Mouse (Mus musculus) lung, embryonic 16.5 days (tissue): ENCODE measurements at regions not wholly inside any gene's neighbourhood (a gene's known extent, or its start where the extent isn't known, plus 50 kb on each side); places are given as distances from the start of the nearest gene placed in this dataset.
A peak's percentile ranks its signal among the peaks of the same experiment; 100 is the strongest.

Experiments
- ATAC-seq: fragments of 200-750 bp; cut with Nextera tagmentation; 2 replicates; pipeline ENCODE4 v1.8.0; 2017; ENCODE audit warnings: low read depth, mild to moderate bottlenecking, moderate library complexity
- H3K27ac ChIP-seq: fragments of 300-500 bp; sonication (generic); 2 replicates; pipeline ENCODE4 v1.5.1; 2014; ENCODE audit warnings: mild to moderate bottlenecking, control low read depth, low read length
- H3K27me3 ChIP-seq: fragments of 300-500 bp; sonication (generic); 2 replicates; pipeline ENCODE4 v1.6.1; 2014; ENCODE audit warnings: low read depth, low read length, mixed read lengths; ENCODE audit not compliant: control insufficient read depth, insufficient read depth
- H3K36me3 ChIP-seq: fragments of 300-500 bp; sonication (generic); 2 replicates; pipeline ENCODE4 v1.6.1; 2014; ENCODE audit warnings: low read length; ENCODE audit not compliant: control insufficient read depth, insufficient read depth
- H3K4me1 ChIP-seq: fragments of 300-500 bp; sonication (generic); replicated peaks from 2 replicates; pipeline ENCODE4 v1.6.1; 2014; ENCODE audit warnings: low read length, mixed read lengths; ENCODE audit not compliant: control insufficient read depth, insufficient read depth
- H3K4me2 ChIP-seq: fragments of 300-500 bp; sonication (generic); 2 replicates; pipeline ENCODE4 v1.6.1; 2014; ENCODE audit warnings: low read depth, low read length, control low read depth
- H3K4me3 ChIP-seq: fragments of 300-500 bp; sonication (generic); 2 replicates; pipeline ENCODE4 v1.5.1; 2014; ENCODE audit warnings: mild to moderate bottlenecking, low read length, control low read depth
- H3K9ac ChIP-seq: fragments of 300-500 bp; sonication (generic); 2 replicates; pipeline ENCODE4 v1.6.1; 2014; ENCODE audit warnings: low read length, control low read depth
- H3K9me3 ChIP-seq: fragments of 300-500 bp; sonication (generic); 2 replicates; pipeline ENCODE4 v1.6.1; 2016; ENCODE audit warnings: low read length; ENCODE audit not compliant: control insufficient read depth
- WGBS: fragments of 180-500 bp; shearing (Covaris S2); extraction: QIAGEN DNeasy Blood & Tissue Kit; methylation state at CpG from one replicate; pipeline ENCODE4 v1.1.7; 2014; 5-methylcytosine and 5-hydroxymethylcytosine counted together

DNA sequence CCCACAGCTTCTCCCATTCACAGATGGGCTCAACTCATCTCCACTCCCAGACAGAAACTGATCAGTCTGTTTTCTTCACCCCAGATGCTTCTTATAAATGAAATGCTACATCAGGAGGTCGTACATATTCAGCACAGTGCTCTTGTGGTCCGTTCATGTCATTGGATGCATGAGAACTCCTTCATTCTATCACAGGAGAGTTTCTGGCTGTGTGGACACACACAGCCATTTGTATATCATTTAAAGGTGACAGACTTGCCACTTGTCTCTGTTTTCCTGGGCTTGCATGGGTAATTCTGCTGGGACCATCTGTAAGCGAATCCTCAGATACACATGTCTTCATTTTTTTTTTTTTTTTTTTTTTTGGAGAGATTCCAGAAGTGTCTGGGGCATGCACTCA, 85.7 kb downstream of the 4930426L09Rik start:
- Histone ChIP-seq H3K27ac (no peak overlapping the region), H3K36me3 (no peaks in the 10 kb centered on the region), H3K9ac (no peak overlapping the region), H3K27me3 (no peaks in the 10 kb centered on the region), H3K9me3 (no peaks in the 10 kb centered on the region), H3K4me1 (no peaks in the 10 kb centered on the region), H3K4me2 (no peak overlapping the region), H3K4me3 (no peak overlapping the region)
- ATAC-seq, result no peak
- WGBS, result 73% methylated on average over 3 of the region's 3 CpGs

GRCm38 (mm10) chr2:19085105-19085504, 87.0 kb downstream of the 4930426L09Rik start:
- Histone ChIP-seq H3K4me2 (no peak overlapping the region), H3K4me1 (no peaks in the 10 kb centered on the region), H3K27me3 (no peaks in the 10 kb centered on the region), H3K9me3 (no peaks in the 10 kb centered on the region), H3K4me3 (no peak overlapping the region), H3K27ac (no peak overlapping the region), H3K36me3 (no peaks in the 10 kb centered on the region), H3K9ac (no peak overlapping the region)
- 81% methylated on average over 4 of the region's 4 CpGs for WGBS
- no peak for ATAC-seq

DNA sequence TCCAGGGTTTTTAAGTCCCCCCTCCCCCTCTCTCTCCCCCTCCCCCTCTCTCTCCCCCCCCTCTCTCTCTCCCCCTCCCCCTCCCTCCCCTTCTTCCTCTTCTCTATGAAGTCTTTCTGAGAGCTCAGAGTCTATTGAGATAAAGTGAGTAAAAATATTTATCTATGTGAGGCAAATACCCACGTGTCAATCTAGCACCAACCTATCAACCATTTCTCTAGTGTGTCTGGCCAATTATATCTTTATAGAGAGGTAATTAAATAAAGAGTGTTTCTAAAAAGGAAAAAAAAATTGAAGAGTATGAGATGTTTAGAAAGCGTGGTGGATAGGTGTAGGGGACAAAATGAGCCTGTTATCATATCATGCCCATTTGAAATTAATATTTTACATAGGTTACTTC, 88.0 kb downstream of the 4930426L09Rik start:
- H3K27me3 ChIP-seq, result no peaks in the 10 kb centered on the region
- H3K4me3 ChIP-seq, result no peak overlapping the region
- no peak overlapping the region for H3K27ac ChIP-seq
- H3K4me2 ChIP-seq, result no peak overlapping the region
- no peaks in the 10 kb centered on the region for H3K4me1 ChIP-seq
- no peak for ATAC-seq
- no peaks in the 10 kb centered on the region for H3K36me3 ChIP-seq
- no peak overlapping the region for H3K9ac ChIP-seq
- no peaks in the 10 kb centered on the region for H3K9me3 ChIP-seq
- WGBS, result 48% methylated on average over 2 of the region's 2 CpGs

- Histone ChIP-seq H3K27me3 (no peaks in the 10 kb centered on the region), H3K36me3 (no peaks in the 10 kb centered on the region), H3K27ac (no peak overlapping the region), H3K4me3 (no peak overlapping the region), H3K4me1 (no peaks in the 10 kb centered on the region), H3K9ac (no peak overlapping the region), H3K9me3 (no peaks in the 10 kb centered on the region), H3K4me2 (no peak overlapping the region)
- no peak for ATAC-seq
- WGBS, result 79% methylated on average over 6 of the region's 6 CpGs
Observed at GRCm38 (mm10) chr2:19086621-19087020, 88.5 kb downstream of the 4930426L09Rik start.

DNA sequence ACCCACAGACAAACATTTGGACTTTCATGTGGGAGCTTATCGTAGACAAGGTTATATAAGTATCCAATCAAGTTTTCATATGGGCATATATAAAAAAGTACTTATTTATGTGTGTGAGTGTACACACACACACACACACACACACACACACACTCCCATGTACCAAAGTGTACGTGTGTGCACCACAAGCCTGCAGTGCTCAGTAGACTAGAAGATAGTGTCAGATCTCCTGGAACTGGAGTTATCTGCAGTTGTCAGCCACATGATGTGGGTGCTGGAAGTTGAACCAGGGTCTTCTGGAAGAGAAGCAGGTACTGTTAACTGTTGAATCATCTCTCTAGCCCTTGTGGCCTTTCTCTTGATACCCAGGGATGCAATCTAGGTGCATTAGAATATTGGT, 99.7 kb upstream of the Armc3 start:
- Histone ChIP-seq H3K36me3 (no peaks in the 10 kb centered on the region), H3K27me3 (no peaks in the 10 kb centered on the region), H3K27ac (no peak overlapping the region), H3K4me2 (no peak overlapping the region), H3K4me1 (no peaks in the 10 kb centered on the region), H3K9me3 (no peaks in the 10 kb centered on the region), H3K4me3 (no peak overlapping the region), H3K9ac (no peak overlapping the region)
- no peak for ATAC-seq
- 81% methylated on average over 2 of the region's 2 CpGs for WGBS

GRCm38 (mm10) chr2:19108753-19109152, 90.3 kb upstream of the Armc3 start:
- Histone ChIP-seq H3K4me3 (no peak overlapping the region), H3K27me3 (no peaks in the 10 kb centered on the region), H3K4me2 (no peak overlapping the region), H3K27ac (no peak overlapping the region), H3K9me3 (no peaks in the 10 kb centered on the region), H3K4me1 (no peaks in the 10 kb centered on the region), H3K9ac (no peak overlapping the region), H3K36me3 (no peaks in the 10 kb centered on the region)
- ATAC-seq, result no peak

- Histone ChIP-seq H3K36me3 (no peaks in the 10 kb centered on the region), H3K27me3 (no peaks in the 10 kb centered on the region), H3K4me3 (no peak overlapping the region), H3K4me1 (no peaks in the 10 kb centered on the region), H3K4me2 (no peak overlapping the region), H3K9me3 (no peaks in the 10 kb centered on the region), H3K27ac (no peak overlapping the region), H3K9ac (no peak overlapping the region)
- 86% methylated on average over 1 of the region's 1 CpGs for whole genome bisulfite sequencing
- no peak for ATAC-seq
Observed at GRCm38 (mm10) chr2:19119871-19120270, 79.2 kb upstream of the Armc3 start.

DNA sequence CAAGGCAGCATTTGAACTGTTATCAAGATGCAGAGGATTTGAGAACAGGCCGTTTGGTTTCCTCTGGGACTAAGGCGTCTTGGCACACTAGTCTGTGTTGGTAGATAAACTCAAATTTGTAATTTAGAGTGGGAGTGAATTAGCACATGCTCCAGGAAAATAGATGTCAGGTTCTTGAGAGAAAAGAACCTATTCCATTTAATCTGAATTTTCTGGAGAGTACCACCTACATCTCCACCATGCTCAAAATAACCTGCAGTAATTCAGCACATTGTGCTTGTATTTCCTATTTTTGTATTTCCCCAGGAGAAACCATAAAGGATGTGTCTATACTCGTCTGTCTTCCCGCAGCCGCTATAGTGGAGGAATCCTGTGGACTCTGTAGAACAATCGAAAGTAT, 66.2 kb upstream of the Armc3 start:
- H3K27ac ChIP-seq, result no peak overlapping the region
- H3K4me3 ChIP-seq, result no peak overlapping the region
- no peaks in the 10 kb centered on the region for H3K4me1 ChIP-seq
- no peaks in the 10 kb centered on the region for H3K36me3 ChIP-seq
- ATAC-seq, result no peak
- H3K27me3 ChIP-seq, result no peaks in the 10 kb centered on the region
- H3K9ac ChIP-seq, result no peak overlapping the region
- WGBS, result 78% methylated on average over 6 of the region's 6 CpGs
- H3K9me3 ChIP-seq, result no peaks in the 10 kb centered on the region
- H3K4me2 ChIP-seq, result no peak overlapping the region

DNA sequence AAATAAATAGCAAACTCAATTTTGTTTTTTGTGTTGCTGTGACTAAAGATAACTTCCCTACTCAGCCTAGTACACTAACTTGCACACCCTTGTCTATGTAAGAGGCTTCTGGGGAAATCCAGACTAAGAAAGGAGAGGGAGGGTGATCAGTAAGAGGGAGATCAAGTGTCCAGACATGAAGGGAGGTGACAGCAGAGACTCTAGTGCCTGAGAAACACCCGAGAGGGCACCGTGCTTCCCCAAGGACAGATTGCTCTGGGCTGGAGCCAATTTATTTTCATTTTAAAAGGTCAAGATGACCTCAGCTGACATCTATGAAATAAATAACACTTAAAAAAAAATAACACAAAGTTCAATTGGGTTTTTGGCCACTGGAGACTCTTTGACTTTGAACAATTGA, 56.5 kb upstream of the Armc3 start:
- no peaks in the 10 kb centered on the region for H3K27me3 ChIP-seq
- no peak for ATAC-seq
- H3K9me3 ChIP-seq, result no peaks in the 10 kb centered on the region
- no peak overlapping the region for H3K9ac ChIP-seq
- no peak overlapping the region for H3K4me3 ChIP-seq
- WGBS, result 19% methylated on average over 2 of the region's 2 CpGs
- no peak overlapping the region for H3K27ac ChIP-seq
- no peaks in the 10 kb centered on the region for H3K36me3 ChIP-seq
- H3K4me1 ChIP-seq, result peaks cover 11% of the 10 kb centered on the region
- H3K4me2 ChIP-seq, result no peak overlapping the region

- H3K9ac ChIP-seq, result no peak overlapping the region
- no peaks in the 10 kb centered on the region for H3K9me3 ChIP-seq
- no peaks in the 10 kb centered on the region for H3K36me3 ChIP-seq
- peaks cover 11% of the 10 kb centered on the region for H3K4me1 ChIP-seq
- 61% methylated on average over 3 of the region's 3 CpGs for WGBS
- ATAC-seq, result no peak
- H3K27ac ChIP-seq, result peak overlapping the region; percentile 33
- H3K4me2 ChIP-seq, result peak overlapping the region; percentile 22; the same call in 1 of the 2 replicates
- no peaks in the 10 kb centered on the region for H3K27me3 ChIP-seq
- H3K4me3 ChIP-seq, result no peak overlapping the region
Observed at GRCm38 (mm10) chr2:19145412-19145811, 53.7 kb upstream of the Armc3 start.
